Mouse (Mus musculus): ENCODE results near the gene Rab3b.
A peak's percentile ranks its signal among the peaks of the same experiment; 100 is the strongest.

Gene Rab3b

DNA sequence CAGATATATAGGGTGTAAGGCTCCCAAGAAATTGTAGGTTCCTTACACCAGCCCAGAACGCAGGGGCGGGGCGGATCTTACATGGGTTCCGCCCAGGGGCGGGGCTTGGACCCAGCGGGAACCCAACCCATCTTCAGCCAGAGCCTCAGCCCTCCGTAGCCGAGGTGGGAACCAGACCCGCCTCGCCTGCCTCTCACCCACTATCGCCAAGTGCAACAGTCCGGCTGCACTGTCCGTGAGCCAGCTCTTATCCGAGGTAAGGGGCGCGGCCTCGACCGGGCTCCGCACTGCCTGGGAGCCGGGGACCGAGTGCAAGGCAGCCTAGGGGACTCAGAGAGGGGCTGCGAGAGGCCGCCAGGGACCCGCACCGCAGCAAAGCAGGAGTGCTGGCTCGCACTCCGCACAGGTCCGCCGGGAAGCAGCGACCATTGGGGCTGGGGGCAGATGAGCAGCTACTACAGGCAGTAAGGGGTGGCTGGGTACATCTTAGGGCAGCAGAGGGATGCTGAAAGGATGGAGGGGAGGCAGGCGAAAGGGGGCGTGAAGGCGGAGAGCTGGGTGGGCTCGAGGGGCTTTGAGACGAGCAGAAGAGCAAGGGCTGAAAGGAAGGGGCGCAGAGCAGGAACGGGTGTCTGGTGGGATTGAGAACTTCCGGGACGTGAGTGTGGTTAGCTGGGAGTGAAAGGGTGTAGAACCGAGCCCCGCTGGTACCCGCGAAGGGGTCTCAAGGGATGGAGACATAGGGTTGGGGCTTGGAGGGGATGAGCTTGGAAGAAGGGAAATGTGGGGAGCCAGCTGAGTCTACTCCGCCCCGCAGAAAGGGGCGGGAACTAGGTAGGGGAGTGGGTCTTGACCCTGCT is at the start of gene Rab3b:
Gene Rab3b (plus strand): TSS at position 101 of the 860 bp plus-strand sequence.
- DNase-seq (ENCODE audit: low spot score in 2 of 2) = peak; percentile 3 to 6

GRCm38 (mm10) chr4:108830698-108831097 is 48.2 kb upstream of the Rab3b start:
- DNase-seq (ENCODE audit: low spot score in 2 of 2) = no peak

- DNase-seq (ENCODE audit: low spot score in 2 of 2) = peak; percentile 90
Measured at GRCm38 (mm10) chr4:108832916-108833827, 45.7 kb upstream of the Rab3b start, which contains the start of gene Btf3l4. Btf3l4 (minus strand) TSS chr4:108833614.

- no peak for DNase-seq (ENCODE audit: low spot score in 2 of 2)
Measured at GRCm38 (mm10) chr4:108833828-108834114, 45.1 kb upstream of the Rab3b start.

DNA sequence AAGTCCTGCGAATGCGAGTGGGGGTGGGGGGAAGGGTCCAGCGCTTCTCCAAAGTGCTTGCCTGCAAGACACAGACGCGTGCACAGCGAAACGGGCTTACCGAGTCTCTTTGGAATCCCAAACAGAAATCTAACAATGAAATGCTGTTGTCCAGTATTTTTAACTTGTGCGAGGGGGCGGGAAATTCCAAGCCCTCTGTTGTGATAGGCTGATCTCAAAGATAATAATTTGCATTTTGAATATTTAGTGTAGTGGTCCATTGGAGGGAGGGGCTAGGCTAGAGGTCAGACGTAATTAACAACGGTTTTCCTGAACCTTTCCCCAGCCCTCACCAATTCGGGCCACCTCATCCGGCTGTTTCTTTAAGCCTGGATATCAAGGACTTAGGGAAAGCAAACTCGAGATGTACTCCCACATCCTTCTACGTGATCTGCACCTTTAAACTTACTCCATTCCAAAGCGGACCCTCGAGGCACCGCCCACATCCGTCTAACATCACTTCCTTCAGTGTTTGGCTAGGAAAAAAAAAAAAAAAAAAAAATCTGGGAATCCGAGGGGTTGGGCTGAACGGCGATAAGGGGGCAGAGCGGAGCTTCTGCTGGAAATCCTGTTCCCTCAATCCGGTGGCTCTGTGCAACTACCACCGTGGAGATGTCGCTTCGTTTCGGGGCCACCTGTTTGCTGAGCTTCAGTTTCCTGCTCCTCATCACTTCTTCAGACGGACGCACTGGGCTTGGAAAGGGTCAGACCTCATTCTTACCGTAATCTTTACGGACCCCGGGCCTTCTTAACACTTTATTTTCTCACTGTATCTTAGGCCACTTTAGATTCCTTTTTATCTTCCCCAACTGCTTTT is 44.5 kb upstream of the Rab3b start, which contains the start of gene Txndc12:
Gene Txndc12 (plus strand): TSS at position 487 of the 856 bp plus-strand sequence.
- peak; percentile 85 to 92 for DNase-seq (ENCODE audit: low spot score in 2 of 2)

- no peak for DNase-seq (ENCODE audit: low spot score in 2 of 2)
Measured at GRCm38 (mm10) chr4:108834971-108835311, 43.9 kb upstream of the Rab3b start.

DNA sequence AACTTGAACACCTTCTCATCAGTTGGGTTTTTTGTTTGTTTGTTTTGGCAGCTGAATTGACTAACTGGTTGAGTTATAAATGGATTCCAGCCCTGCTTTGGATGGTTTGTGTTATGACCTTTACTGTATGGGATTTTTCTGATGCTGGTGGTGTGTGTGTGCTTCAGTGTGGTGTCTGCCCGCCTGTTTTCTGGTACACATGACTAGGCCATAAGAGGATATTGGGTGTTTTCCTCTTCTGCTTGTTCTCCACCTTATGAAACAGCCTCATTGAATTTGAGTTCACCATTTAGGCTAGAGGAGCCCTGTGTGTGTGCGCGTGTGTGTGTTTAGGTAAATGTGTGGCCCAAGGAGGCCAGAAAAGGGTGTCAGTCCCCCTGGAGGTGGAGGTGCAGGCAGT is 43.4 kb upstream of the Rab3b start:
- no peak for DNase-seq (ENCODE audit: low spot score in 2 of 2)

- DNase-seq (ENCODE audit: low spot score in 2 of 2) = peak; percentile 31 to 47
Measured at GRCm38 (mm10) chr4:108838031-108838430, 40.8 kb upstream of the Rab3b start.

- DNase-seq (ENCODE audit: low spot score in 2 of 2) = no peak
Measured at GRCm38 (mm10) chr4:108841920-108842578, 36.8 kb upstream of the Rab3b start.

DNA sequence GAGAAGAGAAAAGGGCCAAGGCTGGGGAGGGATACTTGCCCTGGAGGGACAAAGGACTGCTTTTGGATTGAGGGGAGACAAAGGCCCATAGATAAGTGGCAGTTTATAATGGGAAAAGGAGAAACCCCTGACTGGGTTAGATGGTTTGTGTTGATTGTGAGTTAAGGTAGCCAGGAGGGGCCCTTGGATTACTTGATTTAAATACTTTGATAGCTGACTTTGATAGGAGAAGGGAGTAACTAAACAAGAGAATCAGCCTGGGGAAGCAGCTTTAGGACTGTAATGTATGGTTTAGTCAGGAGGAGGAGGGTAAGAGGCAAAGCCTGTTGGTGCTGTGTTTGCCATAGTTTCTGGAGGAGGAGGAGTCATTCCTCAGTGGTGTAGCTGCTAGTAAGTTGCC is 35.5 kb upstream of the Rab3b start:
- DNase-seq (ENCODE audit: low spot score in 2 of 2) = no peak

GRCm38 (mm10) chr4:108845824-108846569 is 32.9 kb upstream of the Rab3b start:
- no peak for DNase-seq (ENCODE audit: low spot score in 2 of 2)

DNA sequence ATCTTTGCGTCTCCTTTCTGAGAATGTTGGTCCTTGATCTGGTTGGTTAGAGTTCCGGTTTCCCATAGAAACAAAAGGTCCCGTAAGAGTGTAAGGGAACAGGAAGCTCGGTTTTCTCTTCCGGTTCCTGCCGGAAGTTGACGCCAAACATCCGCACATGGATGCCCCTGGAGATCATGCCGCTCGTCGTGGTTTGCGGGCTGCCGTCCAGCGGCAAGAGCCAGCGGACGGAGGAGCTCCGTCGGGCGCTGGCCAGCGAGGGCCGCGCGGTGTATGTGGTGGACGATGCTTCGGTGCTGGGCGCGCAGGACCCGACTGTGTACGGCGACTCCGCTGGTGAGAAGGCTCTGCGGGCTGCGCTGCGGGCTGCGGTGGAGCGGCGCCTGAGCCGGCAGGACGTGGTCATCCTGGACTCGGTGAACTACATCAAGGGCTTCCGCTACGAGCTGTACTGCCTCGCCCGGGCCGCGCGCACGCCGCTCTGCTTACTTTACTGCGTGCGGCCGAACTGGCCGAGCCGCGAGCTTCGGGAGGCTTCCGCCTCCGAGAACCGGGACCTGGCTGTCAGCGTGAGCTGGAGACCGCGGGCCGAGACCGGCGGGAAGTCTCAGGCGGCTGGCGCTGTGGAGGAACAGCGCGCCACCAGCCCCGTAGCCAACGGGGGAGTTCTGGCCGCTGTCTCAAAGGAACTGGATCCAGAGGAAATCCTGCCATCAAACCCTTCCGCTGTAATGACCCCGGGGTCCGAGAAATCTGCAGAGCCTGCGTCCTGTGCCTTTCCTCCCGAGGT is 31.0 kb upstream of the Rab3b start, which contains the start of gene Kti12:
Gene Kti12 (plus strand): TSS at position 71 of the 790 bp plus-strand sequence.
- DNase-seq (ENCODE audit: low spot score in 2 of 2) = peak; percentile 88 to 89

DNA sequence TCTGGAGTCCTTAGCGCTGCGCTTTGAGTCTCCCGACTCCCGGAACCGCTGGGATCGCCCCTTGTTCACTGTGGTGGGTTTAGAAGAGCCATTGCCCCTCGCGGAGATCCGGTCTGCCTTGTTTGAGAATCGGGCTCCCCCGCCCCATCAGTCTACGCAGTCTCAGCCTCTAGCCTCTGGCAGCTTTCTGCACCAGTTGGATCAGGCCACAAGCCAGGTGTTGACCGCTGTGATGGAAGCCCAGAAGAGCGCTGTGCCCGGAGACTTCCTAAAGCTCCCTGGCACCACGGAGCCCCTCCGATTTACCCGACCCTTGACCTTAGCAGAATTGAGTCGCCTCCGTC is 30.4 kb upstream of the Rab3b start, which contains the start of gene A730015C16Rik:
Gene A730015C16Rik (minus strand): TSS at position 115 of the 344 bp plus-strand sequence.
- peak in 1 of 2 experiments; percentile 24 for DNase-seq (ENCODE audit: low spot score in 2 of 2)

GRCm38 (mm10) chr4:108866806-108867205 is 12.1 kb upstream of the Rab3b start:
- no peak for DNase-seq (ENCODE audit: low spot score in 2 of 2)

DNA sequence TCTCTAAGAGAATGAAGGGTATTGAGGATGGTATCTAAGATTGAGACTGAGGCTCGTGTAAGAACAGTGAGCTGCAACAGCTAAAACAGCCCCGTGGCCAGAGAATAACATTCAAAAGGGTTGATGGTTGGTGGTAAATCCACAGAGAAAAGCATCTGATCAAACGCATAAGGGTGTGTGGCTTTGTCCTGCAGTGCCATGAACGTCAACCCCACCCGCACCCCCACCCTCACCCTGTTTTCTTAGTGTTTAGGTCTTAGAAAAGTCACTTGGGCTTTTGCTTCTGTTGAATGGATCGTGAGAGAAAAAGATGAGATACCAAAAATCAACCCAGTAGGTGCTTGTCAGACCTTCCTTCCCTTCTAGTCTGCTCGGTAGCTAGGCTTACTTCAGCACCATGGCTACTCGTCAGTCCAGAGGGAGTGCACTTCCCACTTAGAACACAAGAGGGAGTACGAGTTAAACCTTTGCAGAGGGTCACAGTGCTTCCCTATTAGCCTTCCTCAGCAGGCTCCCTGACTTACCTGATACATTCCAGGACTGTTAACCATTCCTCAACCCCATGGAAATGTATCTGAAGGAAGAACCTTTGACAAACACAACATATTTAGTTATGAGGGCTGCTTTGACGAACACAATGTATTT is 9.0 kb upstream of the Rab3b start:
- peak; percentile 57 to 80 for DNase-seq (ENCODE audit: low spot score in 2 of 2)

DNA sequence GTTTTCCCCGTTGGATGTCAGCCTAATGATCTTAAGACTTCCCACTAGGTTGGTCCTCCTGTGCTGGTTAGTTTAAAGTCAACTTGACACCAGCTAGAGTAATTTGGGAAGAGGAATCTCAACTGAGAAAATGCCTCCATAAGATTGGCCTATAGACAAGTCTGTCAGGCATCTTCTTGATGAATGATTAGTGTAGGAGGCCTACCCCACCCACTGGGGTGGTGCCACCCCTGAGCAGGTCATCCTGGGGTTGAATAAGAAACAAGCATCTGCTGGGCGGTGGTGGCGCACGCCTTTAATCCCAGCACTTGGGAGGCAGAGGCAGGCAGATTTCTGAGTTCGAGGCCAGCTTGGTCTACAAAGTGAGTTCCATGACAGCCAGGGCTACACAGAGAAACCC is 5.1 kb upstream of the Rab3b start:
- no peak for DNase-seq (ENCODE audit: low spot score in 2 of 2)

DNA sequence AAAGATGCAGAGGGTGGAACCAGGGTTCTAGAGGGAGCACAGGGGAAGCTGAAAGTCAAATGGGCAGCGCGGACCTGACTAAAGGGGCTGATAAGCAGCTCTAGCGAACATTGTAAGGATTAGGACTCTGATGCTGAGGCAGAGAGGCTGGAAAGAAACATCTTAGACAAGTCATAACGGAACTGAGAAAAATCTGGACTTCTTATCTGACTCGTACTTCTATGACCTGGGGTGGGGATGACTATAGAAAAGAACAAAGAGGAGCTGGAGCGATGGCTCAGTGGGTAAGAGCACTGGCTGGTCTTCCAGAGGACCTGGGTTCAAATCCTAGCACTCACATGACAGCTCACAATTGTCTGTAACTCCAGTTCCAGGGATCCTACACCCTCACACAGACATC is 962 bp upstream of the Rab3b start:
- no peak for DNase-seq (ENCODE audit: low spot score in 2 of 2)

DNA sequence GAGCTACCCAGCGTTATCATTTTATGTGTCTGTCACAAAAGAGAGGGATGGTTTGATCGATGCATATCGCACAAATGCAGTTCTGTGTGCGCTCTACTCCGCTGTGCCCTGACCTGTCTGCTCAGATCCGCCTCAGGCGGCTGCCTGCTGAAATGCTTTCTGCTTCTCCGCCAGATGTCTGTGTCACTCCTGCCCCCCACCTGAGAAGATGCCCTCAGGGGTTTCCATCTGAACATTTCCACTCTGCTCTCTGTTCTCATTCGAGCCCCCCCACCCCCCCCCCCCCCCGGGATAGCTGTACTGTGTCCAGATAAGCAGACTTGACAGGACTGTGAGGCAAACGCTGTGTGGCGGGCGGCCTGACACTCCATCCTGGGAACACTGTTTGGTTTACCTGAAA is 5.0 kb downstream of the Rab3b start:
- DNase-seq (ENCODE audit: low spot score in 2 of 2) = no peak

DNA sequence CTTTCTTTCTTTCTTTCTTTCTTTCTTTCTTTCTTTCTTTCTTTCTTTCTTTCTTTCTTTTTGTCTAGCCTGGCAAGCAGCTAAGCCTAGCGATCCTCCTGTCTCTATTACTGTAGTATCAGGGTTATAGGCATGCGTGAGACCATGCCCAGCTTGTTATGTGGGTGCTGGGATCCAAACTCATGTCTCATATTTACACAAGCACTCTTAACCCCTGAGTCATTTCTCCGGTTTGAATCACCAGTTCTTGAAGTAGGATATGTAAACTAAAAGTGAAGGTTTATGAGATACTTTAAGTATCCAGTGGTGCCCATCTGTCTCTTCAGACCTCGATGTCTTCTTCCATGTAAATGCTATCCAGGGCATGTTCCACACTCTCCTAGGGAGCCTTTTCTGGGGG is 8.6 kb downstream of the Rab3b start:
- DNase-seq (ENCODE audit: low spot score in 2 of 2) = no peak
